Mouse (Mus musculus) kidney, embryonic 16.5 days (tissue): ENCODE measurements around the gene Mmp28. TPM values are rescaled to one million over a fixed set of nuclear protein-coding genes. Genes with fewer than 3 reads are reported as not detected.

Experiments
- polyA plus RNA-seq: library from polyadenylated mRNA; unstranded; fragments of >200 nt; fragmentation: Nextera tagmentation; extraction: Ambion mirVana; gene quantifications from 2 replicates; pipeline ENCODE4 v1.2.1, GENCODE M21; 2015

Gene Mmp28
- polyA plus RNA-seq, 1 experiment from 2014 or later, result 1.7 TPM

Other genes with a start within 250 kb of the Mmp28 start
- 0.25 and 0.42 TPM in 2 replicates for gene Slfn14, start 176.3 kb downstream of the Mmp28 start, polyA plus RNA-seq
- 64.2 and 70.8 TPM in 2 replicates for gene Ap2b1, start 164.0 kb downstream of the Mmp28 start, polyA plus RNA-seq
- 14.0 and 15.2 TPM in 2 replicates for gene Pex12, start 160.5 kb downstream of the Mmp28 start, polyA plus RNA-seq
- 0.39 and 0.57 TPM in 2 replicates for gene Rasl10b, start 53.9 kb downstream of the Mmp28 start, polyA plus RNA-seq
- not detected in 2 replicates for gene Gas2l2, start 33.6 kb downstream of the Mmp28 start, polyA plus RNA-seq
- gene 1700020L24Rik, start 25.4 kb downstream of the Mmp28 start, polyA plus RNA-seq, result not detected in 2 replicates
- 8.3 and 14.6 TPM in 2 replicates for gene Taf15, start 10.0 kb upstream of the Mmp28 start, polyA plus RNA-seq
- gene Heatr9, start 59.1 kb upstream of the Mmp28 start, polyA plus RNA-seq, result 0.07 TPM in 1 of 2 replicates, not detected in the other
- gene Ccl5, start 67.4 kb upstream of the Mmp28 start, polyA plus RNA-seq, result 0.37 and 0.52 TPM in 2 replicates
- 2.2 and 3.5 TPM in 2 replicates for gene Ccl9, start 115.6 kb upstream of the Mmp28 start, polyA plus RNA-seq
- 5.3 and 5.4 TPM in 2 replicates for gene Ccl6, start 130.0 kb upstream of the Mmp28 start, polyA plus RNA-seq
- gene Rpl9-ps1, start 182.6 kb upstream of the Mmp28 start, polyA plus RNA-seq, result not detected in 2 replicates
- gene Ccl3, start 186.3 kb upstream of the Mmp28 start, polyA plus RNA-seq, result 0.48 and 0.50 TPM in 2 replicates
- gene Ccl4, start 199.5 kb upstream of the Mmp28 start, polyA plus RNA-seq, result 0.60 and 0.85 TPM in 2 replicates
- gene Wfdc17, start 240.9 kb upstream of the Mmp28 start, polyA plus RNA-seq, result 0.86 and 1.5 TPM in 2 replicates
- gene Wfdc18, start 245.9 kb upstream of the Mmp28 start, polyA plus RNA-seq, result not detected in 2 replicates